Comparison of ENCODE assay signal across 8 mouse cellular contexts in the genomic region with DNA sequence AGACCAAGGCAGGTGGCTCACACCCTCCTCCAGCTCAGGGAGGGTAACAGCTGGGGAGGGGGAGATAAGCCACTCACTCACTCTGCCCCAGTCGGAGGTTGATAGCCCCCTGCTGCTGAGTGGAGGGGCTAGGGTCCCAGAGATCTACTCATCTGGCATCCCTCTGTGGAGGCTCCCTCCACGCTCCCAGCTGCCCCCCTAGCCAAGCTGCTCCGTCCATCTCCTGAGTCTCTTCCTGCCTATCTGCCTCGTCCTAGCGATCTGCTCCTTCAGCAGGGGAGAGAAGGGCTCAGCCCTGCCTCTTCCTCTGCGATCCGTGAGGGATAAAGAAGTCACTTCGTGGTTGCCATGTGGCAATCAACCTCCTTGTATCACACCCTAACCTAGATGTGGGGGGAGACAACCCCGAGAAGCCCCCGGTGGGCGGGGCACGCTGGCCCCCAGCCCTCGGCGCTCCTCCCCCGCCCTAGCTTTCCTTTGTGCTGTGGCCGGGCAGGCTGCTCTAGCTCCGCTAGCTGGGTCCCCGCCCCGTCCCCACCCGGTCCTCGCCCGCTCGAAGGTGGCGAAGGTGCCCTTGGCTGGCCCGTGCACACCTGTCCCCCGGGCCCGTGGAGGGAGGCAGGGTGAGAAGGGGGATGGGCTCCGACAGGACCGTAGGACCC. TPM values are rescaled to one million over a fixed set of nuclear protein-coding genes. Genes with fewer than 3 reads are reported as not detected.
DNase-seq lines count a peak whose midpoint lies in the region; ATAC-seq and TF ChIP-seq lines count a peak whose summit lies in the region.

No protein-coding gene starts in this region.

- H3K27me3 ChIP-seq in lung, embryonic 14.5 days (ENCODE audit: insufficient read depth, low read length) = no peaks in the 10 kb centered on the region
- H3K27me3 ChIP-seq in heart, embryonic 13.5 days (replicated peaks) = peaks cover 90% of the 10 kb centered on the region
- H3K27me3 ChIP-seq in limb, embryonic 12.5 days = no peaks in the 10 kb centered on the region

- peak; percentile 61 for DNase-seq in lung, embryonic 14.5 days
- DNase-seq in lung, adult 18-20 months = no peak
- DNase-seq in brain, adult 2 months (ENCODE audit: low read depth, low spot score) = peak; percentile 42
- DNase-seq in naive thymus-derived CD4-positive, alpha-beta T cell, adult 2 months (ENCODE audit: low read depth) = peak; percentile 48
- no peak for DNase-seq in layer of hippocampus, postnatal 14 days (ENCODE audit: low spot score in 2 of 2)
- DNase-seq in right cerebral cortex, postnatal 36 days (ENCODE audit: low spot score in 2 of 2) = no peak

- peak overlapping the region; percentile 93 for H3K4me3 ChIP-seq in lung, embryonic 14.5 days (ENCODE audit: low read depth, low read length)
- peak overlapping the region; percentile 70 for H3K4me3 ChIP-seq in heart, embryonic 13.5 days
- H3K4me3 ChIP-seq in limb, embryonic 12.5 days (replicated peaks) = peak overlapping the region; percentile 99

- H3K9ac ChIP-seq in lung, embryonic 14.5 days = peak overlapping the region; percentile 99
- H3K9ac ChIP-seq in heart, embryonic 13.5 days = peak overlapping the region; percentile 97
- peak overlapping the region; percentile 100 for H3K9ac ChIP-seq in limb, embryonic 12.5 days (replicated peaks)

- H3K4me2 ChIP-seq in lung, embryonic 14.5 days = peak overlapping the region; percentile 90
- peak overlapping the region; percentile 81 for H3K4me2 ChIP-seq in heart, embryonic 13.5 days
- H3K4me2 ChIP-seq in limb, embryonic 12.5 days = peak overlapping the region; percentile 80

- under 1% methylated on average over 29 of the region's 29 CpGs for WGBS in lung, embryonic 14.5 days
- WGBS in heart, embryonic 13.5 days = 2% methylated on average over 29 of the region's 29 CpGs
- under 1% methylated on average over 29 of the region's 29 CpGs for WGBS in limb, embryonic 12.5 days

- peak overlapping the region; percentile 93 for H3K27ac ChIP-seq in lung, embryonic 14.5 days (ENCODE audit: low read depth)
- peak overlapping the region; percentile 70 for H3K27ac ChIP-seq in heart, embryonic 13.5 days (replicated peaks)
- H3K27ac ChIP-seq in limb, embryonic 12.5 days = peak overlapping the region; percentile 97

- H3K4me1 ChIP-seq in lung, embryonic 14.5 days (ENCODE audit: insufficient read depth) = peaks cover 19% of the 10 kb centered on the region
- peaks cover 58% of the 10 kb centered on the region for H3K4me1 ChIP-seq in heart, embryonic 13.5 days
- H3K4me1 ChIP-seq in limb, embryonic 12.5 days (replicated peaks) = peaks cover 45% of the 10 kb centered on the region

- ATAC-seq in lung, embryonic 14.5 days (ENCODE audit: insufficient read depth) = peak; percentile 56
- ATAC-seq in heart, embryonic 13.5 days (ENCODE audit: extremely low read depth, insufficient number of reproducible peaks, low FRiP score, low TSS enrichment) = peak; percentile 48; the same call in 1 of the 2 replicates
- ATAC-seq in limb, embryonic 12.5 days (ENCODE audit: insufficient number of reproducible peaks, insufficient read depth, low FRiP score, low TSS enrichment, low read depth) = peak; percentile 28; the same call in 1 of the 2 replicates

- TF ChIP-seq CTCF in lung, embryonic 14.5 days (IDR thresholded peaks at IDR 0.05; ENCODE audit: low read depth) = no peak

- no peaks in the 10 kb centered on the region for H3K9me3 ChIP-seq in lung, embryonic 14.5 days (ENCODE audit: low read depth, low read length)
- H3K9me3 ChIP-seq in heart, embryonic 13.5 days = no peaks in the 10 kb centered on the region
- H3K9me3 ChIP-seq in limb, embryonic 12.5 days = no peaks in the 10 kb centered on the region

- H3K36me3 ChIP-seq in lung, embryonic 14.5 days (ENCODE audit: insufficient read depth) = peaks cover 14% of the 10 kb centered on the region
- H3K36me3 ChIP-seq in heart, embryonic 13.5 days = peaks cover 5% of the 10 kb centered on the region
- peaks cover 32% of the 10 kb centered on the region for H3K36me3 ChIP-seq in limb, embryonic 12.5 days

RNA-seq across cellular contexts. Expression of gene Dbn1, which starts 0.9 kb away (rescaled TPM):
- 135 and 153 TPM in 2 replicates for polyA plus RNA-seq in lung, embryonic 14.5 days (2014; fragmentation: Nextera tagmentation; extraction: Ambion mirVana)
- polyA plus RNA-seq in heart, embryonic 13.5 days (2015; fragmentation: Nextera tagmentation; extraction: Ambion mirVana) = 83.8 and 84.9 TPM in 2 replicates
- polyA plus RNA-seq in limb, embryonic 12.5 days (2016; fragmentation: Nextera tagmentation; extraction: Ambion mirVana) = 361 and 375 TPM in 2 replicates
- total RNA-seq in layer of hippocampus, postnatal 14 days (2021) = 100 to 1,000 TPM; 335 to 353 TPM

RNA-seq across cellular contexts. Expression of gene Prr7, which starts 23.0 kb away (rescaled TPM):
- polyA plus RNA-seq in lung, embryonic 14.5 days (2014; fragmentation: Nextera tagmentation; extraction: Ambion mirVana) = 0.46 and 0.53 TPM in 2 replicates
- polyA plus RNA-seq in heart, embryonic 13.5 days (2015; fragmentation: Nextera tagmentation; extraction: Ambion mirVana) = not detected in 2 replicates
- 0.67 and 1.1 TPM in 2 replicates for polyA plus RNA-seq in limb, embryonic 12.5 days (2016; fragmentation: Nextera tagmentation; extraction: Ambion mirVana)
- total RNA-seq in layer of hippocampus, postnatal 14 days (2021) = 10 to 100 TPM; 89.9 to 92.7 TPM

RNA-seq across cellular contexts. Expression of gene Pdlim7, which starts 26.4 kb away (rescaled TPM):
- polyA plus RNA-seq in lung, embryonic 14.5 days (2014; fragmentation: Nextera tagmentation; extraction: Ambion mirVana) = 185 and 199 TPM in 2 replicates
- 402 and 437 TPM in 2 replicates for polyA plus RNA-seq in heart, embryonic 13.5 days (2015; fragmentation: Nextera tagmentation; extraction: Ambion mirVana)
- polyA plus RNA-seq in limb, embryonic 12.5 days (2016; fragmentation: Nextera tagmentation; extraction: Ambion mirVana) = 154 and 158 TPM in 2 replicates
- 10 to 100 TPM; 69.4 to 78.9 TPM for total RNA-seq in layer of hippocampus, postnatal 14 days (2021)

RNA-seq across cellular contexts. Expression of gene Dok3, which starts 42.0 kb away (rescaled TPM):
- 2.0 and 2.6 TPM in 2 replicates for polyA plus RNA-seq in lung, embryonic 14.5 days (2014; fragmentation: Nextera tagmentation; extraction: Ambion mirVana)
- polyA plus RNA-seq in heart, embryonic 13.5 days (2015; fragmentation: Nextera tagmentation; extraction: Ambion mirVana) = 1.1 and 1.2 TPM in 2 replicates
- polyA plus RNA-seq in limb, embryonic 12.5 days (2016; fragmentation: Nextera tagmentation; extraction: Ambion mirVana) = 2.4 and 2.7 TPM in 2 replicates
- 1 to 10 TPM; 6.7 to 7.9 TPM for total RNA-seq in layer of hippocampus, postnatal 14 days (2021)

RNA-seq across cellular contexts. Expression of gene Grk6, which starts 42.2 kb away (rescaled TPM):
- polyA plus RNA-seq in lung, embryonic 14.5 days (2014; fragmentation: Nextera tagmentation; extraction: Ambion mirVana) = 64.3 and 71.0 TPM in 2 replicates
- polyA plus RNA-seq in heart, embryonic 13.5 days (2015; fragmentation: Nextera tagmentation; extraction: Ambion mirVana) = 16.7 and 17.7 TPM in 2 replicates
- 66.6 and 69.1 TPM in 2 replicates for polyA plus RNA-seq in limb, embryonic 12.5 days (2016; fragmentation: Nextera tagmentation; extraction: Ambion mirVana)
- total RNA-seq in layer of hippocampus, postnatal 14 days (2021) = 10 to 100 TPM; 74.2 to 76.8 TPM

Comparison
In these comparisons a context has a peak if more than half of its experiments do, and no peak if none do; other contexts are left out.
1. DNase-seq: peak in lung, embryonic 14.5 days (single experiment), brain, adult 2 months (single experiment) and naive thymus-derived CD4-positive, alpha-beta T cell, adult 2 months (single experiment); none in lung, adult 18-20 months (0 of 2), layer of hippocampus, postnatal 14 days (0 of 2) and right cerebral cortex, postnatal 36 days (0 of 2).
2. Peak in every context shown above with its lines, with median percentiles within 50 percentile points of each other: ATAC-seq, H3K27ac ChIP-seq, H3K4me2 ChIP-seq, H3K4me3 ChIP-seq and H3K9ac ChIP-seq.